In the genomic region with DNA sequence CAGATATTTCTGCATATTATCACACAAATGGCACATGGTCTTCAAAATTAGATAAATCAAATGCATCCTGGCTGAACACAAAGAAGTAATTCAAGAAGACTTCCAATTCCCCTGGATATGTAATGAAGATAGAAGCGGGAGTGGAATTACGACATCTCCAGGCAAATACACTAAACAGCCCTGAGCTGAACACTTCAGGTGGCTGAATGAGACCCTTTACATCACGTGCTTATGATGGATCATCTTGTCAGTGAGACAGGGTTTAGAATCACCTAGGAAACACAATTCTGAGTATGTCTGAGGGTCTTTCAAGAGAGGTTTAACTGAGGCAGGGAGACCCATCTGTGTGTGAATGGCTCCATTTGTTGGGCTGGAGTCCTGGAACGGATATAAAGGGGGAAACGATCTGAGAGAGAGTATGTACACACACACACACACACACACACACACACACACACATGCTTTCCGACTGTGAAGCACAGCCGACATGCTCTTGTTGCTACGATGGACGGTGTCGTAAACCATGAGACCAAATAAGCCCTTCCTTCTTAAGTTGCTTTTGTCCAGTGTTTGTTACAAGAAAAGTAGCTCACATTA, we compare ENCODE assay signal across 22 mouse cellular contexts. TPM values are rescaled to one million over a fixed set of nuclear protein-coding genes. Genes with fewer than 3 reads are reported as not detected.
DNase-seq lines count a peak whose midpoint lies in the region; ATAC-seq lines count a peak whose summit lies in the region.
"Had no signal": no experiment of that assay in that cellular context is flagged by ENCODE, and none has a peak within 500 bp of the region (broad histone marks: within the 10 kb centered on the region; RNA-seq: fewer than 3 reads in every experiment).

No protein-coding gene starts in this region.

- H3K27me3 ChIP-seq in hindbrain, embryonic 16.5 days (replicated peaks; ENCODE audit: control insufficient read depth, insufficient read depth, low read length), result no peaks in the 10 kb centered on the region
- no peaks in the 10 kb centered on the region; the same call in 1 of the 2 replicates for H3K27me3 ChIP-seq in hindbrain, embryonic 10.5 days (ENCODE audit: insufficient read depth, poor library complexity, severe bottlenecking)
- no peaks in the 10 kb centered on the region for H3K27me3 ChIP-seq in neural tube, embryonic 13.5 days
- H3K27me3 ChIP-seq in neural tube, embryonic 15.5 days (replicated peaks), result no peaks in the 10 kb centered on the region
- H3K27me3 ChIP-seq: heart, embryonic 12.5 days; heart, embryonic 15.5 days; intestine, embryonic 15.5 days had no signal

- no peaks in the 10 kb centered on the region for H3K36me3 ChIP-seq in hindbrain, embryonic 16.5 days (ENCODE audit: control insufficient read depth, insufficient read depth, low read length)
- no peaks in the 10 kb centered on the region for H3K36me3 ChIP-seq in hindbrain, embryonic 10.5 days
- H3K36me3 ChIP-seq in neural tube, embryonic 13.5 days, result no peaks in the 10 kb centered on the region
- no peaks in the 10 kb centered on the region for H3K36me3 ChIP-seq in neural tube, embryonic 15.5 days
- H3K36me3 ChIP-seq: forebrain, embryonic 10.5 days; heart, embryonic 12.5 days; heart, embryonic 15.5 days; intestine, embryonic 15.5 days had no signal

- no peak overlapping the region for H3K27ac ChIP-seq in hindbrain, embryonic 16.5 days (ENCODE audit: low read depth, low read length)
- no peak overlapping the region for H3K27ac ChIP-seq in hindbrain, embryonic 10.5 days
- H3K27ac ChIP-seq in neural tube, embryonic 13.5 days (replicated peaks), result no peak overlapping the region
- H3K27ac ChIP-seq in neural tube, embryonic 15.5 days (replicated peaks), result peak overlapping the region; percentile 48; the same call in 1 of the 2 replicates
- H3K27ac ChIP-seq: forebrain, embryonic 10.5 days; heart, embryonic 15.5 days; intestine, embryonic 15.5 days had no signal

- ATAC-seq in hindbrain, embryonic 16.5 days, result peak; percentile 45; the same call in 1 of the 2 replicates
- ATAC-seq in neural tube, embryonic 13.5 days (ENCODE audit: low read depth), result peak; percentile 66; the same call in 1 of the 2 replicates
- peak; percentile 53 for ATAC-seq in neural tube, embryonic 15.5 days (ENCODE audit: low FRiP score)
- ATAC-seq: CD4-positive, CD25-positive, alpha-beta regulatory T cell, adult 4 months; forebrain, embryonic 14.5 days; intestine, embryonic 15.5 days had no signal

- H3K4me3 ChIP-seq in hindbrain, embryonic 16.5 days (ENCODE audit: low read length), result no peak overlapping the region
- no peak overlapping the region for H3K4me3 ChIP-seq in hindbrain, embryonic 10.5 days
- H3K4me3 ChIP-seq in neural tube, embryonic 13.5 days, result no peak overlapping the region
- no peak overlapping the region for H3K4me3 ChIP-seq in neural tube, embryonic 15.5 days (replicated peaks)
- H3K4me3 ChIP-seq: forebrain, embryonic 10.5 days; heart, embryonic 12.5 days; heart, embryonic 15.5 days; intestine, embryonic 15.5 days had no signal

- DNase-seq in hindbrain, embryonic 10.5 days (ENCODE audit: low spot score), result no peak
- no peak for DNase-seq in neural tube, embryonic 10.5 days (ENCODE audit: extremely low spot score, low spot score)
- no peak for DNase-seq in adrenal gland, postnatal 25 days
- DNase-seq: adrenal gland, adult 2 months; adrenal gland, postnatal 14 days; cerebellum, adult 18-20 months; cerebellum, adult 9-10 months; cerebellum, postnatal 14 days; gastrocnemius, postnatal 25 days; heart, adult 18-20 months; heart, postnatal 10 days; heart, postnatal 36 days had no signal

- no peak overlapping the region for H3K9ac ChIP-seq in hindbrain, embryonic 16.5 days (ENCODE audit: low read depth, low read length)
- H3K9ac ChIP-seq in neural tube, embryonic 13.5 days, result no peak overlapping the region
- no peak overlapping the region for H3K9ac ChIP-seq in neural tube, embryonic 15.5 days (replicated peaks)
- H3K9ac ChIP-seq: heart, embryonic 12.5 days; heart, embryonic 15.5 days; intestine, embryonic 15.5 days had no signal

- peaks cover 2% of the 10 kb centered on the region; the same call in 1 of the 2 replicates for H3K4me1 ChIP-seq in hindbrain, embryonic 16.5 days (ENCODE audit: control insufficient read depth, insufficient read depth, low read depth, low read length)
- H3K4me1 ChIP-seq in hindbrain, embryonic 10.5 days (replicated peaks), result peaks cover 3% of the 10 kb centered on the region
- peaks cover 12% of the 10 kb centered on the region for H3K4me1 ChIP-seq in neural tube, embryonic 13.5 days (replicated peaks)
- H3K4me1 ChIP-seq in neural tube, embryonic 15.5 days, result peaks cover 15% of the 10 kb centered on the region; the same call in 1 of the 2 replicates
- H3K4me1 ChIP-seq: heart, embryonic 15.5 days; intestine, embryonic 15.5 days had no signal

- H3K4me2 ChIP-seq in hindbrain, embryonic 16.5 days (ENCODE audit: low read length), result no peak overlapping the region
- no peak overlapping the region for H3K4me2 ChIP-seq in neural tube, embryonic 13.5 days
- H3K4me2 ChIP-seq in neural tube, embryonic 15.5 days, result no peak overlapping the region
- H3K4me2 ChIP-seq: heart, embryonic 12.5 days; heart, embryonic 15.5 days; intestine, embryonic 15.5 days had no signal

- WGBS in hindbrain, embryonic 16.5 days, result 49% methylated on average over 10 of the region's 10 CpGs
- WGBS in hindbrain, embryonic 10.5 days, result 81% methylated on average over 10 of the region's 10 CpGs
- 34% methylated on average over 10 of the region's 10 CpGs for WGBS in neural tube, embryonic 13.5 days
- 21% methylated on average over 10 of the region's 10 CpGs for WGBS in neural tube, embryonic 15.5 days

- no peaks in the 10 kb centered on the region for H3K9me3 ChIP-seq in hindbrain, embryonic 16.5 days (ENCODE audit: control insufficient read depth, low read length)
- no peaks in the 10 kb centered on the region for H3K9me3 ChIP-seq in hindbrain, embryonic 10.5 days
- no peaks in the 10 kb centered on the region for H3K9me3 ChIP-seq in neural tube, embryonic 13.5 days
- no peaks in the 10 kb centered on the region for H3K9me3 ChIP-seq in neural tube, embryonic 15.5 days (replicated peaks)
- H3K9me3 ChIP-seq: forebrain, embryonic 10.5 days; heart, embryonic 12.5 days; heart, embryonic 15.5 days; intestine, embryonic 15.5 days had no signal

RNA-seq across cellular contexts. Expression of a gene that starts 53.5 kb away (rescaled TPM):
- polyA plus RNA-seq in hindbrain, embryonic 16.5 days (2015; fragmentation: Nextera tagmentation; extraction: Ambion mirVana), result 24.5 and 29.1 TPM in 2 replicates
- polyA plus RNA-seq in hindbrain, embryonic 10.5 days (2016; fragmentation: Nextera tagmentation; extraction: Ambion mirVana), result 19.0 and 24.4 TPM in 2 replicates
- 25.2 and 31.2 TPM in 2 replicates for polyA plus RNA-seq in neural tube, embryonic 13.5 days (2015; fragmentation: Nextera tagmentation; extraction: Ambion mirVana)
- 26.3 and 29.7 TPM in 2 replicates for polyA plus RNA-seq in neural tube, embryonic 15.5 days (2015; fragmentation: Nextera tagmentation; extraction: Ambion mirVana)
- 63.4 and 113 TPM in 2 replicates for total RNA-seq in adrenal gland, postnatal 25 days (2021)
- total RNA-seq: MEL had no signal
- polyA plus RNA-seq: CD4-positive, CD25-positive, alpha-beta regulatory T cell, adult 4 months had no signal
